Mouse (Mus musculus): Measurements from ENCODE around the gene Anks4b. TPM values are rescaled to one million over a fixed set of nuclear protein-coding genes. Genes with fewer than 3 reads are reported as not detected.
A peak's percentile ranks its signal among the peaks of the same experiment; 100 is the strongest.

The Anks4b gene
- total RNA-seq (2021), result under 1 TPM in 1 of 2 experiments, not detected in 1; 0.07 TPM
- long read RNA-seq, experiment 1, result 0 reads
- long read RNA-seq, experiment 2, result 0 reads

DNA sequence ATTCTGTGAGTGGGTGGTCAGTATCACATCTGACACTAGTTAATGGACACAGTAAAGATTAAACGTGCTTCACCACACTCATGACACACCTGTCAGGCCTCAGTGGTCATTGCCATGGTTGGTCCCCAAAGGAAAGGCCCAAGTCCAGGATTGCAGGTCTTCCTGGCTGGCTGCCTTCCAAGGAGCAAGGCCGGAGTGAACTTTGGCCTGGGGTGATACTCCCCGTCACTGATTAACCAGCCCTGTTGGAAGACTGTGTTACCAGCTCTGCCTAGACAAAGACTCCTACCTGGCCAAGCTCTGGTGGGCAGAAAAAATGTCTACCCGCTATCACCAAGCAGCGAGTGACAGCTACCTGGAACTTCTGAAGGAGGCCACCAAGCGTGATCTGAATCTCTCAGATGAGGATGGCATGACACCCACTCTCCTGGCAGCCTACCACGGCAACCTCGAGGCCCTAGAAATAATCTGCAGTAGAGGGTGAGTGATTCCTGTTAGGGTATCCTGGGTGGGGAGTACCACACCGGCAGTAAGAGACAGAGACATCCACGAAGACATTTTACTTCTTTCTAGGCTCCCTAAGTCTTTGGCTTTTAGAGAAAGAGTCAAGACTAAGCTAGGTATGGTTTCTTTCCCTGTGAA lies at the start of gene Anks4b:
Gene Anks4b (plus strand): TSS at position 256 of the 642 bp plus-strand sequence.
- no peak for DNase-seq

DNA sequence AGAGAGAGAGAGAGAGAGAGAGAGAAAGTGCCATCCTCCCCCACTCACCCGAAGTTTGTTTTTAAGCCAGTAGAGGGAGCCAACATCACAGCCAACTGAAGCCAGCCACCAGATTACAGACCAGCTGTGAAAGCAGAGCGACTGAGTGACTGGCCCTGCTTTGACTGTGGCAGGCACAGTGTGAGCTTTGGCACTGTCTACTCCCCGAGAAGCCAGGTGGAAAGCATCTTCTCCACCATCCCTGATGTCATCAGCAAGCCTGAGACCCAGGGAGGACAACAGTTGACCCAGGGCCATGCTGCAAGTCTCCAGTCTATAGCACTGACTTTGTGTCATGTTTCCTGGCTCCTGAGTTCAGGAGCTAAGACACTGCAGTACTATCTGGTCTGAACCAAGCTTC lies 48.8 kb upstream of the Anks4b start:
- DNase-seq, result peak; percentile 54

DNA sequence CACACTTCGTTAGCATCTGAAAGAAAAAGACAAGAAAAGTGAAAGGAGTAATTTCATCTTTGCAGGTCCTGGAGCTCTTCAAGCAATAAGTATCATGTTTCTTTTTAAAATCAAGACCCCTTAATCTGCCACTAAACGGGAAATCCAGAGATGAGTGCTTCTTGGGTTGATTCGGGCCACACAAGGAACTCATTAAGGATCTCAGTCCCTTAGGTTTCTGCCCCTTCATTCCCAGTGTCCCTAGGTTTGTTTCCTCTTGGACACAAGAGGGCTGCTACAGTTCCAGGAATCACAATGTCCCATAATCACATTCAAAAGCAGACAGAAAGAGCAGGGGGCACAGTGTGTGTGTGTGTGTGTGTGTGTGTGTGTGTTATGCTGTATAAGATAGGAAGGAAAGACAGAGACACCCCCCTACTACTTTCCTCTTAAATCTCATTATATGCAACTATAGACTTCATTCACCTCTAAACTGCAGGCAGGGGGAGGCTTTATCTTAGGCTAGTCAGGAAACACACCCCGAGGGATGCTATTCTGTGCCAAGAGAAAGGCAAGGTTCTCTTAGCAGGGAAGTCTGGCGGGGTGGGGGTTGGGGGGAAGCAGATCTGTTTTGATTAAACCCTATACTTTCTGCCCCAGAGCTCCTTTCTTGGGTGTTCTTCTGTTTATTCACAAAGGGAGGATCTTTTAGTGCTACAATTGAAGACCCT lies 46.5 kb upstream of the Anks4b start:
- DNase-seq, result no peak

DNA sequence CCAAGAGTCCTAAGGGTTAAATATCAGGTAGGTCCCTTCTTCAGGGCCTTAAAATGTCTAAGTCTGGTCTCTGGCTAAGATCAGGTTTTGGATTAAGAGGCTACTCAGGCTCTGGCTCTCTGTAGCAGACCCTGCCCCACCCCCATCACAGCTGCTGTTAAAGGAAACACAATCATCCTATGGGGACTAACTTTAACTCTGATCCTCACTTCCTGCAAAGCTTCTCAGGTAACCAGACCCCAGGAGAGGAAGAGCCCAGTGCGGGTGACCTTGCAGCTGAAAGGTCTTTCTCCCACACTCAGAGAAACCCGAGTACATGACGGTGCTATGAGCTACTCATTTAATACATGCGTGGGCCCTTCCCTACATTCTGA lies 46.0 kb upstream of the Anks4b start:
- no peak for DNase-seq

DNA sequence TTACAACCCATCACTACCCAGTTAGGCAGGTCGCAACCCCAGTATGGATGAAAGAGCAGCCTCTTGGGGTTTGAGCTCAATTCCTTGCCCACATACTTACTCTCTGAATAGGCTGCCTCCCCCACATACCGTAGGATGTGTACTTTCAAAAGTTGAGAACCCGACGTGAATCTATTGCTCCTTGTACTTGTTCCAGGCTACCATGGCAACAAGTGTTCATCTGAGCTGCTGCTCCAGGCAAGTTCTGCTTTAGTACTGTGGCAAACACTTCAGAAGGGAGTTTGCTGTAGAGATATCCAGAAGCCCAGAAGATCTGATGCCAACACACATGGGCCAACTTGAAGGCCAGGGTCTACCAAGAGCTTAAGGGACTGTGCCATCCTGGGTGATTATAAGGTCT lies 44.7 kb upstream of the Anks4b start:
- DNase-seq, result no peak

DNA sequence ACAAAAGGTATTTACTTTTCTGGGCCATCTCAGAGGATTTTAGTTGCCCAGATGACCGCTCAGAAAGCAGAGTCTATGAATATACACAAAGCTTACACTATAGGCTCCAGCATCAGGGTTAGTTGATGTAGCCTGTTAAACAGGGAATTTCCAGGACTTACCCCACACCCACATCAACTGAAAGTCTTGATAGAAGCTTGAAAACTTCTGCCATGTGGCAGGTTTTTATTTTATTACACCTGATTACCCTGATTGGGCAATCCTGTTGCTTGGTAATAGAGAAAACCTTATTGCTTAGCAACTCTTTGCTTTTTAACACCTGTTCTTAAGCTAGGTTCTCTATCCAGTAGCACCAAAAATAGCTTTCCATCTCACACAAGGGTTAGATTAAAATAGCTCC lies 30.9 kb upstream of the Anks4b start:
- DNase-seq, result no peak

DNA sequence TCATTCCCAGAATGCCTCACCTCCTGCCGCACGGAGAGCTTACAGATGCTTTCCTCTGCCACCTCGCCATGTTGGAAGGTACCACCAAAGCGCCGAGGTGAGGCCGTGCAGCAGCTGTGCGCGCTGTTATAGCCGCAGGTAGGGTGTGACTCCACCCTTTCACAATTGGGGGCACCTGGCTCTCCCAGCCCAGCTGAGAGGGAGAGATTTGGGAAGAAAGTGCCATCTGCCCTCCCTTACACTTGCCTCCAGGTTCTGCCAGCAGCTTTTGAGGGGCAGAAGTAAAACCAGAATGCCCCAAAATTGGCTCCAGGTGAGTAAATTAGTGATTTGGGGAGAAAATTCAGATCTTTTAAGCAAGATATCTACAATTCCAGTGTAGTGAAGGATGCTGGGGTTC lies 28.5 kb upstream of the Anks4b start, which contains the start of gene Zp2:
Gene Zp2 (minus strand): TSS at position 101 of the 400 bp plus-strand sequence.
- no peak for DNase-seq

DNA sequence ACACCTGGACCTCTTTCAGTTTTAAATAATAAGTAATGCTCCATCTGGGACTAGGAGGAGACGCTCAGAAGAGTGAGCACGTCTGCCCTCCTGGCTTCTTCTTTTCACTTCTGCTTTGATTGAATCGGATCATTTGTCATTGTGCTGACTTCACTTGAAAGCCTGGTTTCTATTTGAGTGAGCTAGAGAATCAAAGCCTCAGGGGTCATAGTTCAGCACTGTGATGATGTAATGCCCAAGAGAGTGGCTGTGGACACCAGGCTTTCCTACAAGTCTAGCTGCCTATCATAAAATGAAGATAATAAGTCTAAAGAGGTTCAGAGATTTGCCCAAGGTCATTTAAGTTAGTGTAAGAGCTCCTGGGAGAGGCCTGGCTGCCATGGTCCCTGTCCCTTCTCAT lies 23.4 kb upstream of the Anks4b start:
- no peak for DNase-seq

DNA sequence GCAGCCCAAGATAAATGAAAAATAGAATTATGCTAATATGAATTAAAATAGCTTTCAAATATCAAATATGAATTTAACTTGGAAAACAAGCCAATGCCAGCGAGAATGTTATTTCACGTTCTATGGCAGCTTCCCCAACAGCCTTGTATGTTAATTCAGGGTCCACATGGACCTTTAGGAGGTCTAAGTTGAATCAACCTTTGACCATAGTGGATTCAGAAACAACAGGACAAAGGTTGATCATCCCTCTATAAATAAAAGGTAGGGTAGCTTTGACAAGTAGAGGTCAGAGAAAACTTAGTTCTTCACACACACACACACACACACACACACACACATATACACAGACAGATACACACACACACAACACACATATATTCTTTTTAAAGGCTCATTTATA lies 22.8 kb upstream of the Anks4b start:
- DNase-seq, result no peak

DNA sequence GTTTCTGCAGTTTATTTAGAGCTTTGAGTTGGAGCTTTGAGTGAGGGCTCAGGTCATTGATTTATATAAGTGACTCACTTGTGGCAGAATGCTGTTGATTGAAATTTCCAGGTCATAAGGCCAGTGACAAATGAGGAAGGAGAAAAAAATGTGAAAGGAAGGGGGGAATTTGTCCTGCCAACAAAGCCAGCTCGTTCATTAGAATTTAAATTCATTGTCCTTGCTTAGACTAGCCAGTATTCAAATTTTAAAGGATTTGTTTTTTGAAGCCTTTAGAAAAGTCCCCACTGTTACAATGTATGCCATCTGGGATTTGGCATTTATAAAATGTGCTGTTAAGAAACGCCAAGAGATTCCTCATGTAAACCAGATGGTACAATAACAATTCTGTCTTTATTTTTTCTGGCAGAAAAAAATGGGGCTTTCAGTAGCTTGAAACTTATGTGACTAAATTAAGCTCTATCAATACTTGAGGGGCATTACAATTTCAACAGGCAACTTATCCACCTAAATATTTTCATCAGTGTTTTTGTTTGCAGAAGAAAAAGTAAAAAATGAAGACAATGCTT lies 16.7 kb upstream of the Anks4b start:
- DNase-seq, result no peak

DNA sequence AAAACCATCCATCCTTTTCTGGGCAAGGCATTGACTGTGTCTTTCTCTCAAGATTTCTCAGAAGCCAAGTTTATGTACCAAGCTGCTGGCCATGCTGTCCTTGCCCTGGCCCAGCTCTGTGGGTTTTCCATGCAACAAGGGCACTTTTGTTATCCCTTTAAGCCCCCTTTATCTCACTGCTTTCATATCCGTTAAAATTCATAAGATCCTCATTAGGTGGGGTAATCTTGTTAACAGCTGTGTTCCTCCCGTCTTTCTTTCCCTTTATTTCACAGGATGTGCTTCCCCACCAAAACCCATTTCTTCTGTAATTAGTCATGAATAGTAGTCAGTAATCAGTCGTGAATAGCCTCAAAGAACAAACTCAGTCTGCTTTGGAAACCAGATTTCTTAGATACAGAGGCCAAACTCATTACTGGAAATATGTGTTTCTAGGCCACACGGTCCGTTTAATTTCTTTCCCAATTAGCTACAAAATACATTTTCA lies 16.0 kb upstream of the Anks4b start:
- no peak for DNase-seq

DNA sequence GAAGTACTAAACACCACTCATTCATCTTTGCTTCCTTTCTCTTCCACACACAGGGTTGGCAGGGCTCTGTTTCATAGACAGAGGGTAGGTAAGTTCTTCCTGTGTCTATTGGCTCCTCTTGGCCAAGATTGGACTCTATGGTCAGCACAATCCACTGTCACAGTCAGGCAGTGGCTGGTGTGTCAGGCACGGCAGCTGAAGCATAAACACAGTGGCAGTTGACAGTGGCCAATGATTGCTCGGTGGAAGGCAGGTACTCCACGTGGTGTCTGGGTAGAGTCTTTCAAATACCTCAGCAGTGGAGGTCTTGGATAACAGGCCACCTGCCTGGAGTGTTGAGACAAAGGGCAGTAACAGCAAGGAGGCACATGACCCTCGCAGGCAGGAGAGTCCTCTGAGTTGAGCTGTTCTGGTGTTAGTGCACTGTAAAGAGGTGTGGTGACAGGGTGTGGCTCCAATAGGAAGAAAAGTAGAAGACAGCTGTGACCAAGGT lies 15.5 kb upstream of the Anks4b start:
- no peak for DNase-seq

DNA sequence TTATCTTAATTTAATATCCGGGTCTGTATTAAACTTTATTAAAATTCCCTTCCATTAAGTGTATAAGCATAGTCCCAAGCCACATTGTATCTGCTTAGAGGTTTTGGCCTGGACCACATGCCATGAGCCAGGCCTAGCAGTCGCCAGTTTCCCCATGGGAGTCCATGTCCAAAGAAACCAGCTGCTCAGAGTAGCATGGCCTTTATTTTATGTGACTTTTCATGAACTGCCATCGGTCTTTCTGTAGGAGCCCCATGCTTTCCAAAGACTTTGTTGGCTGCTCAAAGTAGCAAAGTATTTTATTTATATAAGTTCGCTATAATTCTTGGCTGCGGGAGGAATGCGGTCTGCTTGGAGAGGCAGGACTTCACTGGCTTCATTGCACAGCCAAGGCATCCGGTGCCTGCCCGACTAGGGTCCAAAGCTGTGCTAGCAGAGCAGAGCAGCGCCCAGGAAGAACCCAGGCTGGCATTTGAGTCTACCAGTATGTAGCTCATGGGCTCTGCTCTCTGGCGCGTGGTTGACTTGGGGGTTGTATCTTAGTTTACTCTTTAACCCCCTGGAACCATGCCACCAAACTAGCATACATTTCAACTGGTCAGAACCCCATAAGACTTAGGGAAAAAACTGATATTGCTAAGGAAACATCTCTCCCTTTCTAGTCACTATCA lies 9.9 kb upstream of the Anks4b start:
- peak; percentile 6 for DNase-seq

DNA sequence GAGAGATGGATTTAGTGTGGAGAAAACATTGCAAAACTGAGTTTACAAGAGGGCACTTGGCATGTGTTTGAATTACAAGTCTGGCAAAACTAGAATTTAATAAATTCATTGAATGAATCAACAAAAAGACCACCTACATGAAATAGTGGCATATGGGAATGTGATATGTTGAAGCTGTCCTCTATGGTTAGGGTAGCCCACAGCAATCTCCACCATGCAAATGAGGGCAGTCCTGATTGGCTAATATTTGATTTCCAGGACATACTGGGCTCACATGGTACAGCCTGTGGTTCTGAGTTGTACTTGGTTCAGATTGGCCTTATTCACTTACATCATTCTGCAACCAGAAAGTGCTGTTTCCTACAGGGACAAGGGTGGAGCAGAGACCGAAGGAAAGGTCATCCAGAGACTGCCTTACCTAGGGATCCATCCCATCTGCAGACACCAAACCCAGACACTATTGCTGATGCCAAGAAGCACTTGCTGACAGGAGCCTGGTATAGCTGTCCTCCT lies 1.4 kb upstream of the Anks4b start:
- no peak for DNase-seq

DNA sequence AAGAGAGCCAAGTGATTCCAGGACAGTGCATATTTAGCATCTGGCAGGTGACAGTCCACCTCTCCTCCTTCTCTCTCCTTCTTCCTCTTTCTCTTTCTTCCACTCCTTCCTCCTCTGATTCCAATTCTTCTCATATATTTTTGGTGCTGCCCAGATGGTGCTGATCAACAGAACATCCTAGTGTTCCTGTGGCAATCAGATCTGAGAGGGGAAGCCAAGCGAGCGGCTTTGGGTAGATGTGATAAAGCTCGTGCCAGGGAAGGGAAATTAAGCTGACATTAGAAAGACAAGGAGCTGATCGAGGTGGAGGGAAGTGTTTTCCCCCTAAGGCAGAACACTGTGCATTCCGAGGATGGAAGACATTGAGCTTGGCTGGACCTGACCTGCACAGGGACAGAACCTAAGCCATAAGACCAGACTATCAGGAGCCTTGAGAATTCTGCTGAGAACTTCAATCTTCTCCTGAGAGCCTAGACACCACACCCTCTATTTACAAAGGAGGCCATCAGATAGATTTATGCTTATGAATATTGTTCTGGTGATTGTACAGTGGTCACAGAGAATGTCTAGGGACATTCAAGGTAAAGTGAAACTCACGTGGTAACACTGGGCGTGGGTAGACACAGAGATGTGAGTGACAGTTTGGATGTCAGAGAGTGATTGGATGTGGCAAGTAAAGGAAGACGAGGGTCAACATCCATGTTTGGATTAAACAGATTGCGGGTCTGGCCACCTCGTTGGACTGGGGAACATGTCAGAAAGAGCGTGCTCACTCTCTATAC lies 1.3 kb downstream of the Anks4b start:
- DNase-seq, result no peak

DNA sequence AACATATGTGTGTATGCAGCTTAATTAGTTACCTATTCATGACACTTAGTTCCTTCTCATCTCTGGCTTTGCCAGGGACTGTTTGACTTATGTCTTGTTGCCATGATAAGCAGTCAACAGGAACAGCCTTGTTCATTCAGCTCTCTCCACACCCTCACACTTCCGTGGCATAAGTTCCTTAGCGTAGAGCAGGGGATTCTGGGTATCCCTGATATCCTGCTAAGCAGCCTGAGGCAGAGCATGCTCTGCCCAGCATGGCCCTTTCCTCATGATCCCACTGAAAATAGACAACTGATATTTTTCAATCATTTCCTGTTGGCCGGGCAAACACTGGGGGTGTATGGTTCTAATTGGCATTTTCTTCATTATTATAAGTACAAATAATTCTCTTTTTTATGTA lies 4.0 kb downstream of the Anks4b start:
- DNase-seq, result no peak

DNA sequence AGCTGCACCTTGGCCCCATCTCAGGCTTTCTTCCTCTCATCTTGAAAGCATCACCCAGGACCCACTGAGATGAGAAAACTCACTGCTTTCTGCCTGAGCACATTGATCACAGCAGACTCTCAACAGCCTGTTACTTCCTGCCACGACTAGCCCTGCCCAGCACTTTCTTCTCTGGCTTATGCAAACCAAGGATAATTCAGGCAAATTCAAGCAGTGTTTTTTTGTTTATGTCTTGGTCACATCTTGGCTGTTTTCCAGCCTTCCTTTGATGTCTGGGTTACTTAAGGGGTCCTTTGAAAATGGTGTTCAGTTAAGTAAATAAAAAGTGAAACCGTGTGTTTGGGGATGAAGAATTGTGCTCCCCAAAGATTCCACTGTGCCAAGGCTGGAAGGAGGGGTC lies 5.3 kb downstream of the Anks4b start:
- no peak for DNase-seq

DNA sequence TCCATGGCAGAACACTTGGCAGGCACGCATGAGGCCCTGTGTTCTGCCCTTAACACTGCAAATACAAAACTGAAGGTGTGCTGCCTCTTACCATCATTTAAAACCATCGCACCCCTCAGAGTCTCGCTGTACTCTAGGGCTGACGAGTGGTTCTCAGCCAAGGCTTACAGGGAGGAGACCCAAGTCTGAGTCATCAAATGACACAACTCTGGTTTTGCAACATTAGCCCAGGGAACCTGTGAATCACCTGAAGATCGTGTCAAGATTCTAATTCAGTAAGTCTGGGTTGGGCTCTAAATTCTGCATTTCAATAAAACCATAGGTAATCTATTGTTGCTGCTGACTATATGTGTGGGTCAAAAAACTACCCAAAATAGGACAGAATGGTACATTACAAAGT lies 6.9 kb downstream of the Anks4b start:
- DNase-seq, result no peak

DNA sequence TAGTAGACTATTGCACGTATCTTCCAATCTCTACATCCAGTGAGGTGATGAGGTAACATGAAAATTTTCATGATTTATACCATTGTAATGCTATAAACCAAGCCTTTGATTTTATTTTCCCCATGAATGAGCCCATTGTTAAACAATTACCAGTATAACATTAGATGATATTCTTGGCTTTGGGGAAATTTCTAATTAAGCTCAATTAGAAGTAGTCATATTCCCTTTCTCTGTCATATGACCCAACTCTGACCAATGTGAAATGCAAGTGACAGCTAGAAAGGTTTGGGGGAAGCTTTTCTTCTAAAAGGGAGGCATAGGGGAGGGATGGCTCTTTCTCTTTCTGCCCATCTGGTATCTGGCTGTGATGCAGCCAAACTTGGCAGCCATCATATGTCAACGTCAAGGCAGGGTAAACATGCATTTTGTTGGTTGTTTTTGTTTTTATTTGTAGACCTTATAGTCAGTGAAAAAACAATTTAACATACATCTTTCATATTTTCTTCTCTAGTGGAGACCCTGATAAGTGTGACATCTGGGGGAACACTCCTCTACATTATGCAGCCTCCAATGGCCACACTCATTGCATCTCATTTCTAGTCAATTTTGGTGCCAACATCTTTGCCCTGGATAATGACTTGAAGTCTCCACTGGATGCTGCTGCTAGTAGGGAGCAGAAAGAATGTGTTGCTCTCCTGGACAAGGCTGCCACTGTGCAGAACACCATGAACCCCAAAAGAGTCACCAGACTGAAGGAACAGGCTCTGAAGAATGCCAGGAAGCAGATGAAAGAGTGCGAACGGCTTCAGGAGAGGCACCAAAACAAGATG lies 8.0 kb downstream of the Anks4b start:
- no peak for DNase-seq

DNA sequence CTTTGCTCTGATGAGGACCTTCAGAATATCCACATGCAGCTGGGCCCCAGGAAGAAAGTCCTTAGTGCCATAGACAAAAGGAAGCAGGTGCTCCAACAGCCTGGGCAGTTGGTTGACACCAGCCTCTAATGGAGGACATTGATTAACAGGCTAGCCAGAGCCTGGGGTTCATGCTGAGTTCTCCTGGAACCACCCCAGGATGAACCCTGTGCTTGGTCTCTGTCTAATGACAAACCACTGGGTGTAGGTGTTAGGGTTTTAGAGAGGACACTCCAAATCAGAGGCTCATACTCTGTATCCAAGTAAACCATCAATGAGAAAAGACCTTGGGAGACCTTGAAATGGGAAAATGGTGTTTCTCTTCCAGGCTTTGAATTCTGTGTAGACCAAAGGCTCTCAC lies 9.2 kb downstream of the Anks4b start:
- no peak for DNase-seq

DNA sequence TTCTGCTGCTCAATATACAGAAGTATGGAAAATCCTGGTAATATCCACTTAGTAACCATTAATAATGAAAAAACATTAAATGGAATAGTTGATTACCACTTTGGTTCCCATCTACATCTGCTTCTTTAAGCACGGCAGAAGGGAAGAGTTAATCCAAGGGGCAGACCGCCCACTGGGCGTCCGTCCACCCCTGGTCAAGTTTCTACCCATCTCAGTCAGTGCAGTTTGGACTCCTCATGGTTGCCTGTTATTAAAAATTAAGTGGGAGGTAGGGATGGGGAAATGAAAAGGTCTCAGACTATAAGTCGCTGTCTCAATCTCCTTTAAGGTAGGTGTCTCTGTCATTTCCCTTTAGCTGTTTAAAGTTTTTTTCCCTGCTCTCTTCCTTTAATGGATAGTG lies 15.3 kb downstream of the Anks4b start:
- DNase-seq, result no peak
